Mouse (Mus musculus) c-Kit-positive CD71-positive TER-119-negative erythroid progenitor cells, embryonic 14.5 days (primary cell): Measurements from ENCODE around the gene Prune1.
"Not testable (repeated sequence)": the region's sequence is repeated elsewhere in the genome, so short reads cannot be mapped to it uniquely, and the experiment has no call there.

Experiments
- DNase-seq: peaks from one replicate; pipeline ENCODE4 v3.0.0-alpha.2; 2013; ENCODE audit warnings: low read depth

Prune1 gene

DNA sequence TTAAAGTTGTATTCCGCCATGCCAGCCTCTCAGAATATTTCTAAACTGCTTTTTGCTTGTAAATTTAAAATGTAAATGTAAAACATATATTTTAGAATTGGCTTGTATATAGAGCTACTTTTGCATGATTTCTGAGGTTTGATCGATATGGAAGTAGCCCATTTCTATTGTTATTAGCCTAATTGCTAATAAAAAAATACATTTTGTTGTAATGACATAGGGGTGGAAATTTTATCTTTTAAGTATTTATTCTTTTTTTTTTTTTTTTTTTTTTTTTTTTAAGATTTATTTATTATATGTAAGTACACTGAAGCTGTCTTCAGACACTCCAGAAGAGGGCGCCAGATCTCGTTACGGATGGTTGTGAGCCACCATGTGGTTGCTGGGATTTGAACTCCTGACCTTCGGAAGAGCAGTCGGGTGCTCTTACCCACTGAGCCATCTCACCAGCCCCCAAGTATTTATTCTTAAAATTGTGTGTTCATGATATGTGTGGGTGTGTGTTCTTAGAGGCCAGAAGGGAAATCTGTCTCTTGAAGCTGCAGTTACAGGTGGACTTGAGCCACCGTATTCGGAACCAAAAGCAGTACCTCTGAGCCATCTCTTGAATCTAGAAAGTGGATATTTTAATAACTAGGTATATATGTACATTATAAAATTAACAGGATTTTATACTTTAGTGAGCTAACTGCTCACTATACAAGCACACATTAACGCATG is 68.8 kb downstream of the Prune1 start:
- DNase-seq: not testable (repeated sequence)

DNA sequence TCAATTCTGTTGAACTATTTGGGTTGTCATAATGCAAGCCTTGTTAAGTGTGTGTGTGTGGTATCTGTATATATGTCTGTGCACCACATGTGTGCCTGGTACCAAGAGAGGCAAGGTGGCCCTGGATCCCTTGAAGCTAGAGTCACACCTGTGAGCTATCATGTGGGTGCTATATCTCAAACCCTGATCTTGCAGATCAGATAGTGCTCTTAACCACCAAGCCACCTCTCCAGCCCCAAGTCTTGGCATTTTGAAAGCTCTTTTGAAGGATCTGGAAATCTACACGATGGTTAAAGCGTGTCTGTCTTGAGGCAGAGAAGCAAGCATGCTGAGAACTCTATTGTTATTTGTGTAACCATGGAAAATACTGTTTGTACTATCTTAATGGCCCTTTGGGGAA is 71.3 kb downstream of the Prune1 start:
- no peak for DNase-seq

DNA sequence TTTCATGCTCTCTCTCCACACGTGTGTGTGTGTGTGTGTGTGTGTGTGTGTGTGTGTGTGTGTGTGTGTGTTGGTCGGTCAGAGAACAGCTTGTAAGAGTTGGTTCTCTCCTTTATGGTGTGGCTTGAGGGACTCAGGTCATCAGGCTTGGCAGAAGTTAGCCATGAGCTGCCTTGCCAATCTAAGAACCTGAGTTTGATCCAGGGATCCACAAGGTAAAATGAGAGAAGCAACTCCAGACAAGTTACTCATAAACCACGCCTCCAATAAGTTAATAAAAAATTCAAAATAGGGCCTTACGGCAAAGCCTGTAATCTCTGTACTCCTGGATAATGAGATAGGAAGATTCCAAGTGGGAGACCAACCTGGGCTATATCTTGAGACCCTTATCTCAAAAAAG is 73.6 kb downstream of the Prune1 start:
- no peak for DNase-seq

DNA sequence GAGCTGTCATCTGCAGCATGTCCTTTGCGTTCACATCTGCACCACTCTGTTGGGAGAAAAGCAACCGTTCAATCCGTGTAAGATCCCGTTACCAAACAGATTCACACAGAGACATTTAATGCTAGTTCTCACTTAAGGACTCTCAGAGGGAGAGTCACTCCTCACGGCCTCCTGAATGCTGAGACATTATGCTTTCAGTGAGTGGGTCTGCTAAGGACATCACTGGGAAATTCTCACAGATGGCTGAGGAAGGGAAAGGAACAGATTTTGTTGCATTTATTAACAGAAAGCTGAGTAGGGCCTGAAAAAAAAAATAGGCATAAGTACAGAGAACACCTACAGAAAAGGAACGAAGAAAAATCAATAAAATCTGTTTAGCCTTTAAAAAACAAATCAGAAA is 78.0 kb downstream of the Prune1 start:
- DNase-seq: no peak
